Comparison of ENCODE assay signal across 14 mouse cellular contexts in the genomic region with DNA sequence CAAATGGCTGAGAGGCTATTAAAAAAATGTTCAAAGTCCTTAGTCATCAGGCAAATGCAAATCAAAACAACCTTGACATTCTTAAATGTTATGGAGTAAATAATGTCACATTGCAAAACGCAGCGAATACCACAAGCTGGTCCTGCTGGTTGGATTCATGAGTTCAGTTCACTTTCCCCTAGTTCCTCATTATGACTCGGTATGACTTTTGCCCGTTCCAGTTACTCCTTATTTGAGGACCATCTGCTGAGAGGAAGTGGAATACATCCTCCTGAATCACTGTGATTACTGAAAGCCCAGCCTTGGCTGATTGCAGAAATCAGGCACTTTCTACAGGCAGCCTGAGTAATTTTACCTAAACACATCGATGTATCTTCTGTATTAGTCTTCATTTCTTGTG.
"Had no signal": no experiment of that assay in that cellular context is flagged by ENCODE, and none has a peak within 500 bp of the region (broad histone marks: within the 10 kb centered on the region; RNA-seq: fewer than 3 reads in every experiment).

No protein-coding gene starts in this region.

- DNase-seq: lung, adult 18-20 months; lung, embryonic 14.5 days; lung, postnatal 10 days; lung, postnatal 4 days; midbrain, embryonic 14.5 days; right cerebral cortex, postnatal 25 days; right cerebral cortex, postnatal 4 days; spleen, adult 18-20 months; thymus, adult 18-20 months; thymus, postnatal 25 days; thymus, postnatal 4 days had no signal

- H3K36me3 ChIP-seq: midbrain, embryonic 10.5 days; midbrain, embryonic 12.5 days; neural tube, embryonic 12.5 days had no signal

- H3K4me2 ChIP-seq: lung, embryonic 14.5 days; midbrain, embryonic 12.5 days; neural tube, embryonic 12.5 days had no signal

- H3K4me3 ChIP-seq: midbrain, embryonic 10.5 days; midbrain, embryonic 12.5 days; neural tube, embryonic 12.5 days had no signal

- H3K27me3 ChIP-seq: midbrain, embryonic 12.5 days; neural tube, embryonic 12.5 days had no signal
